In genomic region chr5:25632861-25633535, GRCm38 (mm10) we compare ENCODE assay signal across 10 mouse cellular contexts.
DNase-seq lines count a peak whose midpoint lies in the region; ATAC-seq and TF ChIP-seq lines count a peak whose summit lies in the region.
"Had no signal": no experiment of that assay in that cellular context is flagged by ENCODE, and none has a peak within 500 bp of the region (broad histone marks: within the 10 kb centered on the region; RNA-seq: fewer than 3 reads in every experiment).

No protein-coding gene starts in this region.

- intact Hi-C loops in left cerebral cortex, adult 2 months (cut with DNase I): no loop called here

- peak; percentile 66 to 75 for DNase-seq in cerebellum, postnatal 14 days
- DNase-seq in cerebellum, adult 11 months: no peak
- no peak for DNase-seq in left cerebral cortex, adult 2 months (ENCODE audit: extremely low spot score in 1 of 2, low spot score in 2 of 2)
- DNase-seq in left cerebral cortex, adult 18-20 months (ENCODE audit: low spot score in 2 of 2): no peak
- peak; percentile 51 for DNase-seq in 416B (ENCODE audit: low read depth)
- DNase-seq in brain, adult 2 months (ENCODE audit: low read depth, low spot score): peak; percentile 24
- DNase-seq in ovary, postnatal 14 days (ENCODE audit: low spot score): no peak

- H3K4me3 ChIP-seq in left cerebral cortex, adult 2 months: no peak overlapping the region
- H3K4me3 ChIP-seq: forebrain, embryonic 10.5 days; hindbrain, embryonic 13.5 days had no signal

- no peak overlapping the region for H3K27ac ChIP-seq in left cerebral cortex, adult 2 months
- H3K27ac ChIP-seq: forebrain, embryonic 10.5 days; hindbrain, embryonic 13.5 days had no signal

- no peak for ATAC-seq in megakaryocyte, adult 5-6 weeks (ENCODE audit: poor library complexity, severe bottlenecking)

- peak; percentile 8; the same call in 1 of the 2 replicates for TF ChIP-seq CTCF in left cerebral cortex, adult 2 months (IDR thresholded peaks at IDR 0.05)

Comparison
In these comparisons a context has a peak if more than half of its experiments do, and no peak if none do; other contexts are left out.
1. DNase-seq: peak in cerebellum, postnatal 14 days (2 of 2), 416B (single experiment) and brain, adult 2 months (single experiment); none in cerebellum, adult 11 months (single experiment), left cerebral cortex, adult 2 months (0 of 2), left cerebral cortex, adult 18-20 months (0 of 2) and ovary, postnatal 14 days (single experiment).